Mouse (Mus musculus) intestine, postnatal 0 days (tissue): ENCODE measurements at regions not wholly inside any gene's neighbourhood (a gene's known extent, or its start where the extent isn't known, plus 50 kb on each side); places are given as distances from the start of the nearest gene placed in this dataset.

Source experiments
- ATAC-seq: fragments of 200-750 bp; cut with Nextera tagmentation; 2 replicates; pipeline ENCODE4 v1.8.0; 2017; ENCODE audit warnings: mild to moderate bottlenecking, moderate TSS enrichment, moderate library complexity
- H3K27ac ChIP-seq: fragments of 300-500 bp; sonication (generic); 2 replicates; pipeline ENCODE4 v1.5.1; 2014; ENCODE audit warnings: mild to moderate bottlenecking, low read depth, low read length, moderate library complexity
- H3K27me3 ChIP-seq: fragments of 300-500 bp; sonication (generic); replicated peaks from 2 replicates; pipeline ENCODE4 v1.6.1; 2014; ENCODE audit warnings: low read length, mixed read lengths; ENCODE audit not compliant: control insufficient read depth, insufficient read depth
- H3K36me3 ChIP-seq: fragments of 300-500 bp; sonication (generic); 2 replicates; pipeline ENCODE4 v1.6.1; 2014; ENCODE audit warnings: mild to moderate bottlenecking, moderate library complexity; ENCODE audit not compliant: control insufficient read depth, insufficient read depth
- H3K4me1 ChIP-seq: fragments of 300-500 bp; sonication (generic); replicated peaks from 2 replicates; pipeline ENCODE4 v1.6.1; 2014; ENCODE audit warnings: antibody characterized with exemption, low read length, mixed read lengths; ENCODE audit not compliant: control insufficient read depth, insufficient read depth
- H3K4me2 ChIP-seq: fragments of 300-500 bp; sonication (generic); replicated peaks from 2 replicates; pipeline ENCODE4 v1.6.1; 2014; ENCODE audit warnings: low read depth, mild to moderate bottlenecking, moderate library complexity
- H3K4me3 ChIP-seq: fragments of 300-500 bp; sonication (generic); 2 replicates; pipeline ENCODE4 v1.5.1; 2014; ENCODE audit warnings: low read depth, low read length
- H3K9ac ChIP-seq: fragments of 300-500 bp; sonication (generic); 2 replicates; pipeline ENCODE4 v1.6.1; 2014; ENCODE audit warnings: mild to moderate bottlenecking, low read depth, low read length
- H3K9me3 ChIP-seq: fragments of 300-500 bp; sonication (generic); 2 replicates; pipeline ENCODE4 v1.6.1; 2016; ENCODE audit warnings: mixed run types; ENCODE audit not compliant: control insufficient read depth
- CTCF ChIP-seq: sonication (generic); IDR thresholded peaks from 2 replicates; pipeline ENCODE4 v1.5.1; 2016; ENCODE audit warnings: low read depth, mild to moderate bottlenecking, control low read depth, antibody characterized with exemption, moderate library complexity
- WGBS: fragments of 180-500 bp; shearing (Covaris S2); extraction: QIAGEN DNeasy Blood & Tissue Kit; methylation state at CpG from one replicate; pipeline ENCODE4 v1.1.7; 2014; 5-methylcytosine and 5-hydroxymethylcytosine counted together

- H3K4me2 ChIP-seq: no peak overlapping the region
- H3K4me1 ChIP-seq: no peaks in the 10 kb centered on the region
- WGBS: 57% methylated on average over 1 of the region's 1 CpGs
- H3K27me3 ChIP-seq: no peaks in the 10 kb centered on the region
- TF ChIP-seq CTCF: no peak
- no peak overlapping the region for H3K9ac ChIP-seq
- ATAC-seq: no peak
- no peaks in the 10 kb centered on the region for H3K36me3 ChIP-seq
- no peak overlapping the region for H3K4me3 ChIP-seq
- no peaks in the 10 kb centered on the region for H3K9me3 ChIP-seq
- no peak overlapping the region for H3K27ac ChIP-seq
Observed at GRCm38 (mm10) chr3:56793054-56793453, 508.7 kb downstream of the Tm4sf1 start.

- H3K9ac ChIP-seq: no peak overlapping the region
- no peaks in the 10 kb centered on the region for H3K9me3 ChIP-seq
- H3K4me1 ChIP-seq: no peaks in the 10 kb centered on the region
- no peak overlapping the region for H3K27ac ChIP-seq
- H3K36me3 ChIP-seq: no peaks in the 10 kb centered on the region
- 41% methylated on average over 3 of the region's 3 CpGs for WGBS
- H3K4me2 ChIP-seq: no peak overlapping the region
- H3K4me3 ChIP-seq: no peak overlapping the region
- TF ChIP-seq CTCF: no peak
- no peaks in the 10 kb centered on the region for H3K27me3 ChIP-seq
- no peak for ATAC-seq
Observed at GRCm38 (mm10) chr3:56789155-56789554, 512.6 kb downstream of the Tm4sf1 start.

- ATAC-seq: no peak
- H3K27me3 ChIP-seq: no peaks in the 10 kb centered on the region
- no peaks in the 10 kb centered on the region for H3K36me3 ChIP-seq
- H3K27ac ChIP-seq: no peak overlapping the region
- no peak for TF ChIP-seq CTCF
- no peaks in the 10 kb centered on the region for H3K4me1 ChIP-seq
- no peak overlapping the region for H3K4me3 ChIP-seq
- no peak overlapping the region for H3K4me2 ChIP-seq
- WGBS: 85% methylated on average over 5 of the region's 5 CpGs
- no peaks in the 10 kb centered on the region for H3K9me3 ChIP-seq
- H3K9ac ChIP-seq: no peak overlapping the region
Observed at GRCm38 (mm10) chr3:56773920-56774319, 527.9 kb downstream of the Tm4sf1 start.

- WGBS: 91% methylated on average over 2 of the region's 2 CpGs
- no peaks in the 10 kb centered on the region for H3K4me1 ChIP-seq
Observed at GRCm38 (mm10) chr3:56770225-56770624, 531.6 kb downstream of the Tm4sf1 start.

GRCm38 (mm10) chr3:56767133-56767532 is 534.7 kb downstream of the Tm4sf1 start:
- Histone ChIP-seq H3K4me3 (no peak overlapping the region), H3K4me1 (no peaks in the 10 kb centered on the region), H3K9me3 (no peaks in the 10 kb centered on the region), H3K27ac (no peak overlapping the region), H3K36me3 (no peaks in the 10 kb centered on the region), H3K9ac (no peak overlapping the region), H3K27me3 (no peaks in the 10 kb centered on the region), H3K4me2 (no peak overlapping the region)
- ATAC-seq: no peak
- no peak for TF ChIP-seq CTCF
- WGBS: 82% methylated on average over 3 of the region's 3 CpGs

More at GRCm38 (mm10) chr3:56770225-56770624, 531.6 kb downstream of the Tm4sf1 start:
- no peak for ATAC-seq
- H3K27ac ChIP-seq: no peak overlapping the region
- no peak for TF ChIP-seq CTCF
- H3K9ac ChIP-seq: no peak overlapping the region
- no peaks in the 10 kb centered on the region for H3K36me3 ChIP-seq
- H3K4me2 ChIP-seq: no peak overlapping the region
- H3K4me3 ChIP-seq: no peak overlapping the region
- no peaks in the 10 kb centered on the region for H3K27me3 ChIP-seq
- H3K9me3 ChIP-seq: no peaks in the 10 kb centered on the region

GRCm38 (mm10) chr3:56764336-56764735 is 537.5 kb downstream of the Tm4sf1 start:
- ATAC-seq: no peak
- WGBS: 83% methylated on average over 3 of the region's 3 CpGs

GRCm38 (mm10) chr3:56763896-56764295 is 537.9 kb downstream of the Tm4sf1 start:
- no peaks in the 10 kb centered on the region for H3K27me3 ChIP-seq
- H3K27ac ChIP-seq: no peak overlapping the region
- no peak for ATAC-seq
- no peak overlapping the region for H3K4me2 ChIP-seq
- H3K9me3 ChIP-seq: no peaks in the 10 kb centered on the region
- no peaks in the 10 kb centered on the region for H3K4me1 ChIP-seq
- H3K9ac ChIP-seq: no peak overlapping the region
- H3K4me3 ChIP-seq: no peak overlapping the region
- TF ChIP-seq CTCF: no peak
- WGBS: 89% methylated on average over 6 of the region's 6 CpGs
- no peaks in the 10 kb centered on the region for H3K36me3 ChIP-seq

More at GRCm38 (mm10) chr3:56764336-56764735, 537.5 kb downstream of the Tm4sf1 start:
- no peak overlapping the region for H3K4me3 ChIP-seq
- no peaks in the 10 kb centered on the region for H3K27me3 ChIP-seq
- H3K36me3 ChIP-seq: no peaks in the 10 kb centered on the region
- no peak for TF ChIP-seq CTCF
- no peak overlapping the region for H3K9ac ChIP-seq
- H3K4me1 ChIP-seq: no peaks in the 10 kb centered on the region
- H3K9me3 ChIP-seq: no peaks in the 10 kb centered on the region
- no peak overlapping the region for H3K4me2 ChIP-seq
- H3K27ac ChIP-seq: no peak overlapping the region
